Mouse (Mus musculus) heart, adult 2 months (tissue): ENCODE measurements around the gene Layn.

Experiments
- CTCF ChIP-seq: fragments of 200-600 bp; IDR thresholded peaks from 2 replicates; pipeline ENCODE4 v1.8.1; 2022; ENCODE audit warnings: antibody characterized with exemption, mild to moderate bottlenecking, moderate library complexity
- EP300 ChIP-seq: fragments of 200-500 bp; IDR thresholded peaks from 2 replicates; pipeline ENCODE4 v1.6.1; 2011; ENCODE audit warnings: low read depth, low read length, control low read depth; ENCODE audit not compliant: insufficient read depth

DNA sequence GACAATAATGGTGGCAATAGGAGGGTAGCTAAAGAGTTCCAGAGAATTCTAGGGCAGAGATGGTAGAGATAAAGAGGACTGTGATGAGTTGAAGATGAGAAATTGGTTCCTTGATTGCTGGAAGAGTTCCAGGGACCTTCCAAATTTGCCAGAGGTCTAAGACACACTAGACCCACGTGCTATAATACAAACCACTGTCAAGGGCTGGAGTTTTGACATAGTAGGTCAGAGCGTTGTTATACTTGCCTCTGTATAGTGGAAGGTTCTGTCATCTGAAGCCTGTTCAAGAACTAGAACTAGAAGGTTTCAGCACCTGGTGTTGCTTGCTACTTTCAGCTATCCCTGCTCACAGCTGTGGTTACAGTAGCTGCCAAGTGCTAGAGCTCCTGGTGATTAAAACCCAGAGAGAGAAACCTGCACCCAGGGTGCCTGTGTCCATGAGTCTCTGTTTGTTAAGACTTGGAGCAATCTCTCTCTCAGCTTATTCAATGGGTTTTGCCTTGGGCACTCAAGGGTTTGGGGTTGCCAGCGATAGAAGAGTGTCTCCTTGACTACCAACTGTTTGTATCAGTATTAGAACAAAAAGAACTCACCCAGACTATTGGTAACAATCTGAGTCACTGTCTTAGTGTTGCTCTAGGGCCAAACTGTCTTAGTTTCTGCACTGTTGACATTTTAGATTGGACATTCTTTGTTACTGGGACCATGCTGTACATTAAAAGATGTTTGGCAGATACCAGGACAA, 43.9 kb downstream of the Layn start:
- TF ChIP-seq CTCF = no peak
- no peak for TF ChIP-seq EP300
